Mouse (Mus musculus): ENCODE measurements around the gene Kmt2e. TPM values are rescaled to one million over a fixed set of nuclear protein-coding genes. Genes with fewer than 3 reads are reported as not detected.

Gene Kmt2e
- polyA plus RNA-seq, 1 experiment from 2014 or later: 51.9 TPM

DNA sequence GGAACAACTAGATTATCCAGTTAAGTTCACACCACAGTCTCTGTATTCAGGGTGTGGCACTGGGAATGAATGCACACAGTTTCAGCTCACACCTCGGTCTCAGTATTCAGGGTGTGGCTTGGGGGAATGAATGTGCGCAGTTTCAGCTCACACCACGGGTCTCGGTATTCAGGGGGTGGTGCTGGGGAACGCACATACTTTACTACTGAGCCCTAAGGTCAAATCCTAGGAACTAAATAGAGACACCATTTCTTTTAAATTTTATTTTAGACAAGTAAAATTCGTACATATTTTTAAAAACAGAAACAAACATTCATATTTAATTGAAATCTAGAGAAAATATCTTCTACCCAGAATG, 18.0 kb upstream of the Kmt2e start:
- H3K9ac ChIP-seq (ENCODE audit: low read length): no peak overlapping the region
- no peak overlapping the region for H3K4me3 ChIP-seq (ENCODE audit: low read depth, low read length)
- peak overlapping the region; percentile 75 for H3K27ac ChIP-seq (replicated peaks)
- WGBS: 38% methylated on average over 6 of the region's 6 CpGs
- TF ChIP-seq CTCF (IDR thresholded peaks at IDR 0.05; ENCODE audit: low read depth): no peak
- no peak for TF ChIP-seq EP300 (optimal IDR thresholded peaks at IDR 0.05)
- no peaks in the 10 kb centered on the region for H3K36me3 ChIP-seq (ENCODE audit: control insufficient read depth, insufficient read depth, low read length)
- H3K4me1 ChIP-seq (replicated peaks; ENCODE audit: control insufficient read depth, insufficient read depth): peaks cover 3% of the 10 kb centered on the region; the same call in 1 of the 2 replicates
- no peaks in the 10 kb centered on the region for H3K27me3 ChIP-seq (ENCODE audit: control insufficient read depth, insufficient read depth, low read length)
- H3K4me2 ChIP-seq (replicated peaks; ENCODE audit: low read depth): no peak overlapping the region
- DNase-seq (ENCODE audit: low spot score) (peak; percentile 54), ATAC-seq (ENCODE audit: low FRiP score, low TSS enrichment) (peak; percentile 57)
- no peaks in the 10 kb centered on the region for H3K9me3 ChIP-seq (ENCODE audit: control insufficient read depth, low read length)

- H3K4me1 ChIP-seq (replicated peaks; ENCODE audit: control insufficient read depth, insufficient read depth): 0 out of 2 replicates have a peak, but pooled peaks cover 3% of the 10 kb centered on the region
- H3K9me3 ChIP-seq (ENCODE audit: control insufficient read depth, low read length): no peaks in the 10 kb centered on the region
- peak overlapping the region; percentile 75 for H3K4me2 ChIP-seq (replicated peaks; ENCODE audit: low read depth)
- H3K27me3 ChIP-seq (ENCODE audit: control insufficient read depth, insufficient read depth, low read length): no peaks in the 10 kb centered on the region
- ATAC-seq (ENCODE audit: low FRiP score, low TSS enrichment): no peak
- no peak for TF ChIP-seq CTCF (IDR thresholded peaks at IDR 0.05; ENCODE audit: low read depth)
- no peak for TF ChIP-seq EP300 (optimal IDR thresholded peaks at IDR 0.05)
- H3K9ac ChIP-seq (ENCODE audit: low read length): peak overlapping the region; percentile 76
- no peaks in the 10 kb centered on the region for H3K36me3 ChIP-seq (ENCODE audit: control insufficient read depth, insufficient read depth, low read length)
- no peak for DNase-seq (ENCODE audit: low spot score)
- H3K4me3 ChIP-seq (ENCODE audit: low read depth, low read length): peak overlapping the region; percentile 66
- 59% methylated on average over 2 of the region's 2 CpGs for WGBS
- peak overlapping the region; percentile 99 for H3K27ac ChIP-seq (replicated peaks)
Observed at GRCm38 (mm10) chr5:23417716-23418115, 16.5 kb upstream of the Kmt2e start.

DNA sequence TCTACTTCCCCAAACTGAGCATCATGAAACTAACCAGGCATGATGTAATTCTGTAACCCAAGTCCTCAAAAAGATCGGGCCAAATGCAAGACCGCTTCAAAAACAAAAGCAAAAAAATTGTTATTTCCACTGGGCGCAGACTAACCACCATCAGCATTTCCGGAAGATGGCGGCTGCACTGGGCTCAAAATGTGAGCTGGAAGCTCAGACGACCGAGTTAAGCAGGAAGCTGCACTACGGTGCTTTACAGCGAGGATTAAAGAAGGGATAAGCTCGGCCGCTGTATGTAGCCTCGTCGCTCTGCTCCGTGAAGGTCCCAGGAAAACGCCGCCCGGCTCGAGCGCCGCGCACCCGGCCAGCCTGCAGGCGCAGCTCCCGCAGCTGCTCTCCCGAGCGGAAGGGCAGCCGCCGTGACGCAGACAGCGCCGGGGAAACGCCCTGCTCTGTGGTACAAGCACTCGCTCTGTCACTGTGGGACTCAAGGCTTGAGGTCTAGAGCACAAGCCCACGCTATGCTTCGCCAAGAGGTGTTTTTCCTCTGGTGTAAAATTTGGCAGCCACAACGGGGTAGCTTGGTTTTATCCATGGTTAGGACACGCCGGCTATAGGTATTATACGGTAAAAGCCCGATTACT, 16.0 kb upstream of the Kmt2e start:
- H3K4me1 ChIP-seq (replicated peaks; ENCODE audit: control insufficient read depth, insufficient read depth): 0 out of 2 replicates have a peak, but pooled peaks cover 3% of the 10 kb centered on the region

DNA sequence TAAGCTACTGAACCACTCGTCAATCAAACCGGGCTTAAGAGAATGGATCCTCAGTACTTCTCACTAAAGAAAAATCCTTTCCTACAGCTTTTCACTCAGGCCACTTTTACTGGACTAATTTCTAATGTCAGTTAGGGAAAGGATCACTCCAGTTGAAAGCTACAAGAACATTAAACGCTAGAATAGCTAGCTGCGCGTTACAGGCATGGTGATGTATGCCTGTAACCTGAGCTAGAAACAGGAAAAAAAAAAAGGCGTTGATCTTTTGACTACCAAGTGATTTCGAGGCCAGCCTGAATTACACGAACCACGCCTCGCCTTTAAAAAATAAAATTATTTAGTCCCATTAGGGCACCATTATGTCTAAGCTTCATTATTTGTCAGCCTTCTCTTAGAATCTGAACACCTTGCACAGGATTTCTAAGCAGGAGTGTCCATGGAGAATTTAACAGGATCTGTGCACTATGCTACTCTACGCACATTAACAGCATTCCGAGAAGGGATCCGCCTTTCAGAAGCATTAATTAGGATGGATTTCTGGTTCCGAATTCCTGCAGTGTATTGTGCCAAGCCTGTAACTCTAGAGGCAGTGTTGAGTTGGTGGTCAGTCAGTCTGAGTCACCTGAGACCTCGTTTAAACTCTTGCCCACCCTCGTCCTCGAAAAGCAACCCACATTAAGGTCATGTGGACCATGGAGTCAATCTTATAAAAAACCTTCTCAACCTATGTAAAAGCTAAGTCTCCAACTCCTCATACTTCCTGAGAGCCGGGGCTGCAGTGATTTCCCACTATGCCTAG, 15.2 kb upstream of the Kmt2e start:
- DNase-seq (ENCODE audit: low spot score): no peak
- 2% methylated on average over 18 of the region's 18 CpGs for WGBS
- no peak for ATAC-seq (ENCODE audit: low FRiP score, low TSS enrichment)

More for the DNA sequence above, 16.0 kb upstream of the Kmt2e start:
- peak overlapping the region; percentile 66 for H3K4me3 ChIP-seq (ENCODE audit: low read depth, low read length)
- H3K36me3 ChIP-seq (ENCODE audit: control insufficient read depth, insufficient read depth, low read length): peaks cover 3% of the 10 kb centered on the region; the same call in 1 of the 2 replicates
- peak overlapping the region; percentile 75 for H3K4me2 ChIP-seq (replicated peaks; ENCODE audit: low read depth)
- H3K9me3 ChIP-seq (ENCODE audit: control insufficient read depth, low read length): no peaks in the 10 kb centered on the region
- DNase-seq (ENCODE audit: low spot score) (peak; percentile 91), ATAC-seq (ENCODE audit: low FRiP score, low TSS enrichment) (peak; percentile 90)
- no peaks in the 10 kb centered on the region for H3K27me3 ChIP-seq (ENCODE audit: control insufficient read depth, insufficient read depth, low read length)
- peak overlapping the region; percentile 76 for H3K9ac ChIP-seq (ENCODE audit: low read length)
- TF ChIP-seq EP300 (optimal IDR thresholded peaks at IDR 0.05) (no peak), CTCF (IDR thresholded peaks at IDR 0.05; ENCODE audit: low read depth) (0 out of 2 replicates have a peak, but pooled peaks have one; percentile 6)
- WGBS: under 1% methylated on average over 40 of the region's 40 CpGs
- peak overlapping the region; percentile 99 for H3K27ac ChIP-seq (replicated peaks)

GRCm38 (mm10) chr5:23419616-23420170, 14.5 kb upstream of the Kmt2e start:
- ATAC-seq (ENCODE audit: low FRiP score, low TSS enrichment): no peak
- H3K9ac ChIP-seq (ENCODE audit: low read length): no peak overlapping the region
- TF ChIP-seq CTCF (IDR thresholded peaks at IDR 0.05; ENCODE audit: low read depth): no peak
- TF ChIP-seq EP300 (optimal IDR thresholded peaks at IDR 0.05): no peak
- WGBS: 31% methylated on average over 7 of the region's 7 CpGs
- no peak for DNase-seq (ENCODE audit: low spot score)
- peaks cover 3% of the 10 kb centered on the region; the same call in 1 of the 2 replicates for H3K36me3 ChIP-seq (ENCODE audit: control insufficient read depth, insufficient read depth, low read length)
- no peak overlapping the region; the same call in 1 of the 2 replicates for H3K4me2 ChIP-seq (replicated peaks; ENCODE audit: low read depth)
- no peak overlapping the region for H3K4me3 ChIP-seq (ENCODE audit: low read depth, low read length)
- no peaks in the 10 kb centered on the region for H3K9me3 ChIP-seq (ENCODE audit: control insufficient read depth, low read length)
- H3K27ac ChIP-seq (replicated peaks): peak overlapping the region; percentile 99
- 0 out of 2 replicates have a peak, but pooled peaks cover 3% of the 10 kb centered on the region for H3K4me1 ChIP-seq (replicated peaks; ENCODE audit: control insufficient read depth, insufficient read depth)
- H3K27me3 ChIP-seq (ENCODE audit: control insufficient read depth, insufficient read depth, low read length): no peaks in the 10 kb centered on the region

More for the DNA sequence above, 15.2 kb upstream of the Kmt2e start:
- Histone ChIP-seq H3K36me3 (ENCODE audit: control insufficient read depth, insufficient read depth, low read length) (peaks cover 3% of the 10 kb centered on the region; the same call in 1 of the 2 replicates), H3K4me3 (ENCODE audit: low read depth, low read length) (peak overlapping the region; percentile 66), H3K9ac (ENCODE audit: low read length) (peak overlapping the region; percentile 76), H3K4me1 (replicated peaks; ENCODE audit: control insufficient read depth, insufficient read depth) (0 out of 2 replicates have a peak, but pooled peaks cover 3% of the 10 kb centered on the region), H3K27me3 (ENCODE audit: control insufficient read depth, insufficient read depth, low read length) (no peaks in the 10 kb centered on the region), H3K9me3 (ENCODE audit: control insufficient read depth, low read length) (no peaks in the 10 kb centered on the region), H3K27ac (replicated peaks) (peak overlapping the region; percentile 99), H3K4me2 (replicated peaks; ENCODE audit: low read depth) (peak overlapping the region; percentile 75)
- TF ChIP-seq EP300 (optimal IDR thresholded peaks at IDR 0.05) (no peak), CTCF (IDR thresholded peaks at IDR 0.05; ENCODE audit: low read depth) (peak; percentile 50)
